24 mouse cellular contexts compared by ENCODE assay signal in the genomic region with DNA sequence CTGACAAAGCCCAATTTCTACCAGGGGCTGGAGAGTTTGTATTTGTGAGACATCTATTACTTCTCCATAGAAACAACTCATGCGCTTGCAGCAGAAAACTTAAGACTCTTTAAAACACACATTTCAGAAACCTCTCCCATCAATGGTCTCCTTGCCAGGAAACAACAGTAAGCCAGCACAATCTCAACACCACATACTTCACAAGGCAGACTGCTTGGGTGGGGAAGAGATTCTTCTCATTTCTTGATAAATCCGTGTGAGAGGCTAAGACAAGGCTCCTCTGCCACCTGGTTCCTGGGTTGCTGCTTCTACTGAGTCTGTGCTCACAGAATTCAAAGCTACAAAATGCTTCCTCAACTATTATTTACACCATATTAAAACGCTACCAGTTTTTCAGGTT. TPM values are rescaled to one million over a fixed set of nuclear protein-coding genes. Genes with fewer than 3 reads are reported as not detected.
A peak's percentile ranks its signal among the peaks of the same experiment; 100 is the strongest.
DNase-seq lines count a peak whose midpoint lies in the region; ATAC-seq and TF ChIP-seq lines count a peak whose summit lies in the region.
"Had no signal": no experiment of that assay in that cellular context is flagged by ENCODE, and none has a peak within 500 bp of the region (broad histone marks: within the 10 kb centered on the region; RNA-seq: fewer than 3 reads in every experiment).

No protein-coding gene starts in this region.

- dilution Hi-C loops in CH12.LX (cut with MboI; ENCODE audit: extremely low pct_ligation_motif_present, extremely low pct_unique_long_range_greater_than_20kb, low sequenced_read_pairs) = no loop called here

- DNase-seq in frontal cortex, postnatal 25 days (ENCODE audit: low spot score in 2 of 2) = no peak
- no peak for DNase-seq in lung, postnatal 4 days
- no peak for DNase-seq in CH12.LX (ENCODE audit: extremely low read depth)
- no peak for DNase-seq in retina, embryonic 14.5 days (ENCODE audit: low spot score)
- DNase-seq: adrenal gland, postnatal 14 days; cerebellum, adult 18-20 months; cerebellum, postnatal 10 days; kidney, adult 9 months; kidney, postnatal 10 days; layer of hippocampus, adult 9-11 months; liver; lung, embryonic 14.5 days; right cerebral cortex, adult 18-20 months; spleen, adult 18-20 months had no signal

- peak; percentile 36; the same call in 1 of the 2 replicates for ATAC-seq in frontal cortex, adult (ENCODE audit: low TSS enrichment)
- ATAC-seq in lung, embryonic 15.5 days (ENCODE audit: borderline replicate concordance, extremely low read depth, low FRiP score, low TSS enrichment) = no peak
- no peak for ATAC-seq in stomach, embryonic 16.5 days (ENCODE audit: insufficient read depth, low FRiP score)
- ATAC-seq: forebrain, embryonic 14.5 days; intestine, postnatal 0 days; midbrain, embryonic 16.5 days; Patski had no signal

- H3K4me2 ChIP-seq in lung, embryonic 15.5 days = no peak overlapping the region
- H3K4me2 ChIP-seq in CH12.LX (ENCODE audit: insufficient read depth, low read depth, poor library complexity, severe bottlenecking) = peak overlapping the region; percentile 70
- H3K4me2 ChIP-seq in stomach, embryonic 16.5 days (ENCODE audit: low read depth, low read length) = no peak overlapping the region
- H3K4me2 ChIP-seq: hindbrain, embryonic 14.5 days; lung, embryonic 14.5 days; midbrain, embryonic 11.5 days had no signal

- TF ChIP-seq CTCF in CH12.LX (conservative IDR thresholded peaks at IDR 0.05 in 1 of 2, IDR thresholded peaks at IDR 0.05 in 1 of 2; ENCODE audit: low read depth in 2 of 2, low read length in 2 of 2) = no peak

- peak; percentile 32; the same call in 1 of the 2 replicates for TF ChIP-seq EP300 in CH12.LX (IDR thresholded peaks at IDR 0.05; ENCODE audit: low read length)

- H3K4me1 ChIP-seq in lung, embryonic 15.5 days = no peaks in the 10 kb centered on the region
- H3K4me1 ChIP-seq in CH12.LX (ENCODE audit: control insufficient read depth in 1 of 2, insufficient read depth in 2 of 2) = peaks cover 0 to 65% of the 10 kb centered on the region in 2 experiments; a peak in 2 of 4 replicates
- no peaks in the 10 kb centered on the region for H3K4me1 ChIP-seq in stomach, embryonic 16.5 days (ENCODE audit: control insufficient read depth, insufficient read depth, low read length)

- H3K79me2 ChIP-seq in CH12.LX (replicated peaks; ENCODE audit: control insufficient read depth, extremely low read depth, insufficient read depth, poor library complexity, severe bottlenecking) = peaks cover 28% of the 10 kb centered on the region

- no peak for TF ChIP-seq POLR2A in CH12.LX (IDR thresholded peaks at IDR 0.05; ENCODE audit: low read depth, low read length)

- H3K27ac ChIP-seq in lung, embryonic 15.5 days = 0 out of 2 replicates have a peak overlapping the region, but pooled peaks have one; percentile 33
- H3K27ac ChIP-seq in CH12.LX (ENCODE audit: insufficient read depth, low read depth) = peak overlapping the region; percentile 64
- H3K27ac ChIP-seq in stomach, embryonic 16.5 days (ENCODE audit: low read length) = peak overlapping the region; percentile 68; the same call in 1 of the 2 replicates
- H3K27ac ChIP-seq: hindbrain, embryonic 14.5 days; liver, embryonic 14.5 days had no signal

- H3K27me3 ChIP-seq in lung, embryonic 15.5 days = no peaks in the 10 kb centered on the region
- H3K27me3 ChIP-seq in CH12.LX (replicated peaks) = no peaks in the 10 kb centered on the region
- H3K27me3 ChIP-seq in stomach, embryonic 16.5 days (ENCODE audit: control insufficient read depth, insufficient read depth, low read length) = no peaks in the 10 kb centered on the region
- H3K27me3 ChIP-seq: Patski had no signal

- 65% methylated on average over 3 of the region's 3 CpGs for WGBS in lung, embryonic 15.5 days
- WGBS in stomach, embryonic 16.5 days = 56% methylated on average over 3 of the region's 3 CpGs

- H3K9me3 ChIP-seq in lung, embryonic 15.5 days = no peaks in the 10 kb centered on the region
- no peaks in the 10 kb centered on the region for H3K9me3 ChIP-seq in CH12.LX (replicated peaks; ENCODE audit: low read length)
- no peaks in the 10 kb centered on the region for H3K9me3 ChIP-seq in stomach, embryonic 16.5 days (replicated peaks; ENCODE audit: control insufficient read depth, low read length)

- no peak overlapping the region for H3K9ac ChIP-seq in lung, embryonic 15.5 days
- H3K9ac ChIP-seq in CH12.LX (ENCODE audit: insufficient read depth, low read depth) = peak overlapping the region; percentile 72
- no peak overlapping the region for H3K9ac ChIP-seq in stomach, embryonic 16.5 days (ENCODE audit: low read length)
- H3K9ac ChIP-seq: hindbrain, embryonic 14.5 days; liver, embryonic 14.5 days; lung, embryonic 14.5 days had no signal

- in situ Hi-C loops in CH12.LX (cut with MboI; ENCODE audit: low pct_ligation_motif_present, low pct_unique_long_range_greater_than_20kb, low sequenced_read_pairs) = loop anchor here (10.0 kb wide), 1 partner anchor 125 kb away; no protein-coding TSS in a partner anchor

- TF ChIP-seq RAD21 in CH12.LX (IDR thresholded peaks at IDR 0.05; ENCODE audit: low read depth, low read length) = no peak

- H3K4me3 ChIP-seq in lung, embryonic 15.5 days = no peak overlapping the region
- peak overlapping the region; percentile 29 to 62 (median 52) for H3K4me3 ChIP-seq in CH12.LX (replicated peaks in 1 of 3; ENCODE audit: low read depth in 2 of 3, low read length in 2 of 3, poor library complexity in 1 of 3)
- H3K4me3 ChIP-seq in stomach, embryonic 16.5 days (replicated peaks; ENCODE audit: low read length) = no peak overlapping the region

- H3K36me3 ChIP-seq in lung, embryonic 15.5 days = no peaks in the 10 kb centered on the region
- H3K36me3 ChIP-seq in CH12.LX (replicated peaks in 1 of 2; ENCODE audit: control insufficient read depth in 1 of 2, insufficient read depth in 1 of 2, low read length in 1 of 2) = peaks cover 3 to 8% of the 10 kb centered on the region in 2 experiments
- H3K36me3 ChIP-seq in stomach, embryonic 16.5 days (ENCODE audit: control insufficient read depth, insufficient read depth, low read length) = peaks cover 2% of the 10 kb centered on the region; the same call in 1 of the 2 replicates

TF ChIP-seq in CH12.LX, 34 proteins besides CTCF, POLR2A, EP300 and RAD21:
- TF ChIP-seq NELFE (IDR thresholded peaks at IDR 0.05; ENCODE audit: low read depth, low read length) (no peak), ZKSCAN1 (IDR thresholded peaks at IDR 0.05; ENCODE audit: borderline replicate concordance, low read depth, low read length) (no peak), PAX5 (IDR thresholded peaks at IDR 0.05; ENCODE audit: low read length) (no peak), MAFK (IDR thresholded peaks at IDR 0.05; ENCODE audit: insufficient replicate concordance, low read length) (peak; percentile 25; the same call in 1 of the 2 replicates), ZC3H11A (IDR thresholded peaks at IDR 0.05; ENCODE audit: low read depth, low read length) (no peak), MYC (IDR thresholded peaks at IDR 0.05; ENCODE audit: low read depth, low read length) (no peak), ZNF384 (IDR thresholded peaks at IDR 0.05; ENCODE audit: low read depth, low read length) (no peak), SIN3A (IDR thresholded peaks at IDR 0.05; ENCODE audit: low read length) (peak; percentile 65), E2F4 (IDR thresholded peaks at IDR 0.05; ENCODE audit: insufficient replicate concordance, low read depth, low read length) (no peak), ZMIZ1 (IDR thresholded peaks at IDR 0.05; ENCODE audit: low read depth, low read length) (no peak), CHD2 (IDR thresholded peaks at IDR 0.05; ENCODE audit: low read length) (no peak), USF1 (IDR thresholded peaks at IDR 0.05; ENCODE audit: low read depth, low read length) (no peak), TCF12 (IDR thresholded peaks at IDR 0.05; ENCODE audit: low read depth, low read length) (no peak), MXI1 (IDR thresholded peaks at IDR 0.05; ENCODE audit: low read depth, low read length) (0 out of 2 replicates have a peak, but pooled peaks have one; percentile 41), MAX (IDR thresholded peaks at IDR 0.05; ENCODE audit: low read length) (no peak), GABPA (IDR thresholded peaks at IDR 0.05; ENCODE audit: insufficient replicate concordance, low read depth, low read length) (no peak), IRF4 (IDR thresholded peaks at IDR 0.05; ENCODE audit: low read depth, low read length) (no peak), RCOR1 (conservative IDR thresholded peaks at IDR 0.05; ENCODE audit: low read depth, low read length) (no peak), KAT2A (IDR thresholded peaks at IDR 0.05; ENCODE audit: insufficient replicate concordance, low read length) (no peak), TBP (conservative IDR thresholded peaks at IDR 0.05; ENCODE audit: low read depth, low read length) (no peak), BHLHE40 (IDR thresholded peaks at IDR 0.05; ENCODE audit: low read depth, low read length) (no peak), MEF2A (IDR thresholded peaks at IDR 0.05; ENCODE audit: borderline replicate concordance, low read depth, low read length) (no peak)

RNA-seq across cellular contexts. Expression of a gene that starts 37.1 kb away (rescaled TPM):
- polyA plus RNA-seq in lung, embryonic 15.5 days (2015; fragmentation: Nextera tagmentation; extraction: Ambion mirVana) = 214 and 217 TPM in 2 replicates
- total RNA-seq in CH12.LX (2012; rRNA removed) (130 and 174 TPM in 2 replicates), CH12.LX (2014; rRNA removed) (390 and 459 TPM in 2 replicates)
- 357 and 459 TPM in 2 replicates for polyA plus RNA-seq in CH12.LX (2012; ENCODE audit: insufficient read length, low read depth)
- 173 and 189 TPM in 2 replicates for polyA plus RNA-seq in stomach, embryonic 16.5 days (2015; fragmentation: Nextera tagmentation; extraction: Ambion mirVana)

RNA-seq across cellular contexts. Expression of a gene that starts 54.8 kb away (rescaled TPM):
- 258 and 277 TPM in 2 replicates for polyA plus RNA-seq in lung, embryonic 15.5 days (2015; fragmentation: Nextera tagmentation; extraction: Ambion mirVana)
- total RNA-seq in CH12.LX (2012; rRNA removed) (103 and 107 TPM in 2 replicates), CH12.LX (2014; rRNA removed) (142 and 147 TPM in 2 replicates)
- polyA plus RNA-seq in CH12.LX (2012; ENCODE audit: insufficient read length, low read depth) = 103 and 106 TPM in 2 replicates
- 251 and 271 TPM in 2 replicates for polyA plus RNA-seq in stomach, embryonic 16.5 days (2015; fragmentation: Nextera tagmentation; extraction: Ambion mirVana)

Comparison
In these comparisons a context has a peak if more than half of its experiments do, and no peak if none do; other contexts are left out.
1. H3K4me3 ChIP-seq: peak in CH12.LX (3 of 3); none in lung, embryonic 15.5 days (single experiment) and stomach, embryonic 16.5 days (single experiment).
2. Peak in every context shown above with its lines, with median percentiles within 50 percentile points of each other: H3K27ac ChIP-seq.